Mouse (Mus musculus) R1 (cell line): ENCODE results near the gene Cadm4.
A peak's percentile ranks its signal among the peaks of the same experiment; 100 is the strongest.

Experiments
- DNase-seq: peaks from one replicate; pipeline ENCODE4 v3.0.0-alpha.2; 2018; ENCODE audit warnings: low read depth, low spot score

Gene Cadm4

GRCm38 (mm10) chr7:24530062-24530931 lies 48.5 kb downstream of the Cadm4 start, which contains the start of gene Irgq:
TSS of gene Irgq (plus strand) at chr7:24530689.
- peak; percentile 100 for DNase-seq

DNA sequence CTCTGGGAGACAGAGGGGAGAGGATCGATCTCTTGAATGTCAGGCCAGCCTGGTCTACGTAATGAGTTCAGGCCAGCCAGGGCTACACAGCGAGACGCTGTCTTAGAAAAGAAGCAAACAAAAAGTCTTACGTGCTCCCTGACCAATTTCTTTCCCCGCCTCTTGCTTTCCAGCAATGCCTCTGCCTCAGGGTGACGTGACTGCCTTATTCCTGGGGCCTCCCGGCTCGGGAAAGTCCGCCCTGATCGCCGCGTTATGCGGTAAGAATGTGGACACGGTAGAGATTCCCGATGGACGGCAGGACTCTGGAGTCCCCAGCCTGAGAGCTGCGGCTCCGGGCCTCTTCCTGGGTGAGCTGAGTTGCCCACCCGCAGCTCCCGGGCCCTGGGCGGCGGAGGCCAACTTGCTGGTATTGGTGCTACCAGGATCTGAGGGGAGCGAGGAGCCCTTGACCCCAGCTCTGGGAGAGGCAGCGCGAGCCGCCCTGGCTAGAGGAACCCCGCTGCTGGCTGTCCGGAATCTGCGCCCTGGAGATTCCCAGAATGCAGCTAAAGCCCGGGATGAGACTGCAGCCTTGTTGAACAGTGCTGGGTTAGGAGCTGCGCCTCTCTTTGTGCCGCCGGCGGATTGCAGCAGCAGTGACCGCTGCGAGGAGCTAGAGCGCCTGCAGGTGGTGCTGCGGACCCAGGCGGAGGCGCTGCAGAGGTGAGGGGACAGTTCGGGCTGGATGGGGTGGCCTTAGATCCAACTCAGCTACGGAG lies 49.6 kb downstream of the Cadm4 start:
- DNase-seq: peak; percentile 79

DNA sequence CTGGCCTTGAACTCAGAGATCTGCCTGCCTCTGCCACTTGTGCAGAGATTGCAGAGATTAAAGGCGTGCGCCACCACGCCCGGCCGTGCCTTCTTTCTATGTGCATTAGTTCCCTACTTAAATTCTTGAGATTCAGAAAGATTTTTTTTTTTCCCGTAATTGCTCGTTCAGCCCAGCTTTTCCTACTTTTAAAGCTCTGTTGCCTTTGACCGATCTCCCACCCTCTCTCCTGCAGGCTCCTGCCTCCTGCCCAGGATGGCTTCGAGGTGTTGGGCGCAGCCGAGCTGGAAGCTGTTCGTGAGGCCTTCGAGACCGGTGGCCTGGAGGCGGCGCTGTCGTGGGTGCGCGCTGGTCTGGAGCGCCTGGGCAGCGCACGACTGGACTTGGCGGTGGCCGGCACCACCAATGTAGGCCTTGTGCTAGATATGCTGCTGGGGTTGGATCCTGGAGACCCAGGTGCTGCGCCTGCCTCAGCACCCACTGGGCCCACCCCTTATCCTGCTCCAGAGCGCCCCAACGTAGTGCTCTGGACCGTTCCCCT lies 51.3 kb downstream of the Cadm4 start:
- DNase-seq: peak; percentile 61

- peak; percentile 50 for DNase-seq
These were observed 52.0 kb downstream of the Cadm4 start for GRCm38 (mm10) chr7:24533806-24534205.

DNA sequence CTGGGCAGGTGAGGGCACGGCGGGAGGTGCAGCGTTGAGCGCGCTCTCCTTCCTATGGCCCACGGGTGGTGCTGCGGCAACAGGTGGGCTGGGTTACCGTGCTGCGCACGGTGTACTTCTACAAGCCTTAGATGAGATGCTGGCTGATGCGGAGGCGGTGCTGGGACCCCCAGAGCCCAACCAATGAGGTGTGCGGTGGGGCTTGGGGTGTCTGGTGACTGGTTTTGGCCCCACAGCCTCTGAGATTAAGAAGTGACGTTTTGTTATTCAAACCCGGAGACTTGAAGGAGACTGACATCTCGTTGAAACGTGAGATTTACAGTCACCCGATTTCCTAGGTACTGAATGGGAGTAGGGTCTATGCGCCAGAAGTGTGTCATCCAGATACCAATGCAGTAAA lies 52.5 kb downstream of the Cadm4 start:
- DNase-seq: peak; percentile 80

- no peak for DNase-seq
These were observed 55.3 kb downstream of the Cadm4 start for GRCm38 (mm10) chr7:24537081-24537480.

DNA sequence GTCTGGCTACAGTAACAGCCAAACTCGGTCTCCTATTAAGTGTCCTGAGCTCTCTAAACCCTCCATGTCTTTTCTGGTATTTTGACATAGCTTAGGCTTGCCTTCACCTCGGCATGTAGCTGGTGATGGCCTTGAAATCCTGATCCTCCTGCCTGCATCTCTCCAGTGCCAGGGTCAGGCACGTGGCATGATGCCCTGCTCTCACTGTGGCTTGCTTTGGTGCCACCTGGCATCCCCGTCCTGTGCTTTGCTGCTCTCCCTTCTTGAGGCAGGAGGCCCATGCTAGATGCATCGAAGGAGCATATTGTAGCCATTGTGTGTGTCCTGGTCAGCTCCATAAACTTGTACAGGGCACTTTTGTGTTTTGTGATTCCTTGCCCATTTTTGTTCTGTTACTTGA lies 55.8 kb downstream of the Cadm4 start:
- DNase-seq: no peak

DNA sequence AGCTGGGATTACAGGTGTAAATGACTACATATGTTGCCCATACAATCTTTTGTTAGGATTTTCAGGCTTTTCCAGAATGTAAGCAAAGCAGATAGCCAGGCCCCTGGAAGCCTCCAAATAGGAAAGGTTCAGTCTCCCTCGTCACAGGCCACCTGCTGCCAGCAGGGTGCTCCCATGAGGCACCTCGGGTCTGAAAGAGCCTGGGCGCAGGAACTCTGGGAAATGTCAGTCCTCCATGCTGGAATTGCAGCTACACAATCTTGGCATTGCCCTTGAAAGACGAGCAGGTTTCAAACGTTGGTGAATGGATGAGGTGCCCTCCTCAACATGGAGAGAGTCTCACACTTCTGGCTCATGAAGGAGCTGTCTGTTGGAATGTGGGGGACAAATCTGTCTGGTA lies 56.3 kb downstream of the Cadm4 start:
- no peak for DNase-seq

DNA sequence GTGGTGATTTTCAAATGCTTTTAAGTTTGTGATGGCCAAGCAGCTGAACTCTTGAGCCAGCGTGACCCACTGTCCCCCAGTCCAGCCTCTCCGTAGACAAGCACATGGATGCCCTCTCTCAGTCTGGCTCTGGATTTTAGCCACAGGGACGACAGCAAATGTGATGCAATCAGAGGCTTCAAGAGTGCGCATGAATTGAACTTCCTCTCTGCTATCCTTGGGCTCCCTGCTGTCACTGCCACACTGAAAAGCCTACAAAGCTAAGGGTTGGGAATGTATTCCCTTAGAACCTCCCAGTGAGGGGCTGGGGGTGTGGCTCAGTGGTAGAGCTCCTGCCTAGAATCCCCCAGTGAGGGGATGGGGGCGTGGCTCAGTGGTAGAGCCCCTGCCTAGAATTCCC lies 56.9 kb downstream of the Cadm4 start:
- peak; percentile 90 for DNase-seq

DNA sequence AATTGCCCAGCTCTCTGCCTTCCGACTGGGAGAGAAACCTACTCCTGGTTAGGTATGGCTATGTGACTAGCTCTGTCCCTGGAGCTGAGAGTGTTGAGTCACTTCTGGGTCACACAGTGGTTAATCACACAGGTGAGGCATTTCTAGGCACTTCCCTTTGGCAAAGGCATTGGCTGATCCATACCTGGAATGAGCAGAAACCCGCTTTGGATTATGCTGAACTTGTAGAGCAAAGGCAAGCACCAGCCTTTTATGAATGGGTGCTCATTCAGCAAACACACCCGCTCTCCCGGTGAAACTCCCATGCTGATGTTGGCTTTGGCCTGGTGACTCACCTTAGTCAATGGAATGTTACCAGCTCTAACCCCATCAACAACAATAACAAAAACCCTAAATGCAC lies 57.9 kb downstream of the Cadm4 start:
- DNase-seq: no peak

DNA sequence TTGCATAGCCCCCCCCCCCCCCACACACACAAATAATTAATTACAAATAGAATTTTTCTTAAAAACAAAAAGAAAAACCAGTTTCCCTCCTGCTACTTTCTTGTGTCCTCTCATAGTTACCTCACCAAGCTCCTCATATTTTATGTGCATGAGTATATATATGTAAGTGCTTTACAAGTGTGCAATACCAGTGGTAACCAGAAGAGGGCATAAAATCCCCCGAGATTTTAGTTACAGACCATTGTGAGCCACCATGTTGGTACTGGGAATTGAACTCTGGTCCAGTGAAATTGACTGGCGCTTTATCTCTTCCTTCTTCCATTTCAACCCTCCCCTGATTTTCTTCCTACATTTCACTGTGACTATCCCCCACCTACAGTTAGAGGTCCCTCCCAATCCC lies 62.7 kb downstream of the Cadm4 start:
- DNase-seq: peak; percentile 89

DNA sequence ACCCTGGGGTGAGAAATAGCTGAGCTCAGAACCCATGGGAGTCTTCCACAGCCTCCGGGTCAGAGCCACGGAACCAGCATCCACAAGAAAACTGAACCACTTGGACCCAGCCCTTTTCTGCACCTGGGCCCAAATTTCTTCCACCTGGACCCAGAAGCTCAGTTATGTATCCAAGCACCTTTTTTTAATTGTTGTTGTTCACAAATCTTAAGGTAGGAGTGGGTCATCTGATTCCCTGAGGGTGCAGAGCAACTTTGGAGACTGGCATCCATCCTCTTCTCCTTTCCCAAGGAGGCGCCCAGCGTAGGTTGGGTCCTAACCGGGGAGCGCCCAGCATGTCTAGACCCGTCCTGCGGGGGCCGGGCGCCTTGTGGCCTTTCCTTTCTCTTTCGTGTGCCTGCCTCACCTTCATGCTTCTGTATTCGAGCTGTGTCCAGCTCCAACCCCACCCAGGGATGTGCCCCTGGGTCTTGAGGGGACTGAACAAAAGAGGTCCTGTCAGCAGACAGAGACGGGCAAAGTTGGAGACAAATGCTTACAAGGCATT lies 64.3 kb downstream of the Cadm4 start, which contains the start of the genes Pinlyp and Xrcc1:
Gene Pinlyp (minus strand): TSS at position 51 of the 547 bp plus-strand sequence.
Gene Xrcc1 (plus strand): TSS at position 222 of the 547 bp plus-strand sequence.
- DNase-seq: no peak

GRCm38 (mm10) chr7:24546634-24547389 lies 65.0 kb downstream of the Cadm4 start:
- peak; percentile 99 for DNase-seq

DNA sequence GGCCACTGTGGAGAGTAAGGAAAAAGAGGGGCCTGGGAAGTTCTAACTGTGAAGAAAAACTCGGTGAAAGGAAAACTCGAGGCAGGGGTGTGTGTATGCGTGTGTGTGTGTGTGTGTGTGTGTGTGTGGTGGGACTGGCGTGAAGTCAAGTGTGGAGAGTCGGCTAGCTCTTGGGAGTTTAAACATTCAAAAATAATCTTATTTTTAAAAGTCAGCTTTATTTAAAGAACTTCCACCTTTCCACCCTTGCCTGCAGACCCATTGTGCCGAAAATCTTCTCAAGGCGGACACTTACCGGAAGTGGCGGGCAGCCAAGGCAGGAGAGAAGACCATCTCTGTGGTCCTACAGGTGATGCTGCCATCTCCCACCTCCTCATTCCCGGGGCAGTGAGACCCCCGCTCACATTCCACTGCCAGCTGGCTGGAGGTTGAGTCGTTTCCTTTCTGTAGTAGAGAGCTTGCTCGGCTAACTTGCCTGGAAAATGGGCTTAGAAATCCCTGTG lies 65.8 kb downstream of the Cadm4 start:
- no peak for DNase-seq

DNA sequence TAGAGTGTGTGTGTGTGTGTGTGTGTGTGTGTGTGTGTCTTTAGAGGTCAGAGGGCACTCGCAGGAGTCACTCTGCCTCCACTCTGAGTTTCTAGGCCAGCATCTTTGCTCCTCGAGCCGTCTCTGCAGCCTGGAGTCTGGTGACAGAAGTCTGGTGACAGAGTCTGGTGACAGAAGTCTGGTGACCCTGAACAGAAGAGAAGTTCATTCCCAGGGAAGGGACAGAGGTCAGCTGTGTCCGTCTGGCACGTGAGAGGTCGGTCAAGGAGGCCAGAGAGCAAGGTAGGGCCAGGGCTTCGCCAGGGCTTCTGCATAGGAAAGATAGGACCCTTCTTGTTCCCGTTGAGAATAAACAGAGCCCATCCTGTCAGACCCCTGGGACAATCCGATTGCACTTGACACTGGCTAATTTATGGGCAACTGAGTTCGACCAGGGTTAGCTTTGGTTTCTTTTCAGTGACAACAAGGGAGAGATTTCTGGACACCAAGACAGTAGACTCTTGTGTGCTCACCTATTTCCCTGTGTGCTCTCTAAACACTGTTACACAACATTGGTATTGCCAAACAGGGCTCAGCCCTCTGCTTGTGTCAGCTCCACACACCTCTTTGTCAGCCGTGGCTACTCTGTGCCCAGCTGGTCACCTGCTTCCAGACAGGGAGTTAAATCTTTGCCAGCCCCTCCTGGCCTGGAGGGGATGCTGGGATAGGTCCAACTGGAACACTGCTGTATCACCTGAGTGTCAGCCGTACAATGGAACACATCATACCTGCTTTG lies 70.3 kb downstream of the Cadm4 start:
- DNase-seq: no peak
